Mouse (Mus musculus) ES-E14 (cell line): Measurements from ENCODE around the gene Itga3. TPM values are rescaled to one million over a fixed set of nuclear protein-coding genes. Genes with fewer than 3 reads are reported as not detected.

Experiments
- DNase-seq: peaks from one replicate; pipeline ENCODE4 v3.0.0-alpha.2; 2013; ENCODE audit warnings: low read depth, low spot score
- H3K27ac ChIP-seq: 2 replicates; pipeline ENCODE4 v1.5.1; 2012; ENCODE audit warnings: low read depth, mild to moderate bottlenecking, low read length, moderate library complexity, mixed read lengths; ENCODE audit not compliant: poor library complexity, insufficient read depth, severe bottlenecking
- H3K36me3 ChIP-seq: 2 replicates; pipeline ENCODE4 v1.6.1; 2012; ENCODE audit warnings: mild to moderate bottlenecking, low read length, moderate library complexity, mixed read lengths; ENCODE audit not compliant: control insufficient read depth, poor library complexity, insufficient read depth, severe bottlenecking
- H3K4me1 ChIP-seq, 2 experiments: fragments of 150-350 bp in 1 of 2; sonication (generic) in 1 of 2; 2 replicates each; pipeline ENCODE4 v1.6.1; 2012; ENCODE audit warnings: low read length in 2 of 2, mild to moderate bottlenecking in 1 of 2, mixed read lengths in 1 of 2; ENCODE audit not compliant: control insufficient read depth in 2 of 2, insufficient read depth in 2 of 2, poor library complexity in 1 of 2
- H3K4me3 ChIP-seq, 2 experiments: fragments of 150-350 bp in 1 of 2; sonication (generic) in 1 of 2; 2 replicates each; pipeline ENCODE4 v1.5.1; 2012; ENCODE audit warnings: low read length in 2 of 2, low read depth in 1 of 2, mild to moderate bottlenecking in 1 of 2, mixed read lengths in 1 of 2; ENCODE audit not compliant: insufficient read depth in 1 of 2, poor library complexity in 1 of 2, severe bottlenecking in 1 of 2
- H3K9ac ChIP-seq: 2 replicates; pipeline ENCODE4 v1.6.1; 2012; ENCODE audit warnings: low read depth, mild to moderate bottlenecking, low read length, mixed read lengths; ENCODE audit not compliant: poor library complexity, insufficient read depth, severe bottlenecking
- H3K9me3 ChIP-seq: fragments of 150-350 bp; sonication (generic); 2 replicates; pipeline ENCODE4 v1.6.1; 2012; ENCODE audit warnings: low read depth, mild to moderate bottlenecking, low read length; ENCODE audit not compliant: control insufficient read depth, insufficient read depth
- CHD2 ChIP-seq: IDR thresholded peaks from 2 replicates; pipeline ENCODE4 v1.6.1; 2014; ENCODE audit warnings: mild to moderate bottlenecking, low read depth, low read length, inconsistent platforms
- HCFC1 ChIP-seq: IDR thresholded peaks from 2 replicates; pipeline ENCODE4 v1.6.1; 2012; ENCODE audit warnings: low read length, inconsistent platforms, borderline replicate concordance; ENCODE audit not compliant: insufficient read depth
- MAFK ChIP-seq: IDR thresholded peaks from 2 replicates; pipeline ENCODE4 v1.6.1; 2014; ENCODE audit warnings: mild to moderate bottlenecking, low read depth, low read length, inconsistent platforms; ENCODE audit not compliant: insufficient read depth
- ZC3H11A ChIP-seq: IDR thresholded peaks from 2 replicates; pipeline ENCODE4 v1.6.1; 2012; ENCODE audit warnings: low read depth, mild to moderate bottlenecking, inconsistent platforms, low read length, borderline replicate concordance
- ZNF384 ChIP-seq: IDR thresholded peaks from 2 replicates; pipeline ENCODE4 v1.6.1; 2012; ENCODE audit warnings: low read depth, low read length, inconsistent platforms
- in situ Hi-C, 2 experiments: fragments of 600-800 bp; cut with MboI; formaldehyde crosslinking; loops; one replicate each; pipeline ENCODE4 v1.15.1; 2025; ENCODE audit warnings: low sequenced_read_pairs in 2 of 2, inconsistent platforms in 1 of 2; ENCODE audit not compliant: unreplicated experiment in 2 of 2
- total RNA-seq: library from RNA; depleted of rRNA; stranded (reverse); fragments of 300-350 nt; gene quantifications from 2 replicates; pipeline ENCODE4 v1.2.3, GENCODE M21; 2012

The Itga3 gene
- total RNA-seq, 1 experiment = 189 TPM

- Histone ChIP-seq H3K4me3 (no peak overlapping the region), H3K36me3 (no peaks in the 10 kb centered on the region), H3K4me1 (peaks cover 4 to 26% of the 10 kb centered on the region in 2 experiments; a peak in 3 of 4 replicates), H3K27ac (no peak overlapping the region), H3K9me3 (no peaks in the 10 kb centered on the region), H3K9ac (no peak overlapping the region)
- no peak for TF ChIP-seq ZNF384
- no peak for TF ChIP-seq CHD2
- TF ChIP-seq ZC3H11A = no peak
- no peak for DNase-seq
- in situ Hi-C loops = loop anchor here (10.0 to 25.0 kb wide), 2 partner anchors 402 to 415 kb away; partner anchors contain the start of gene Nxph3 (in 1 of the 2)
These were observed 33.5 kb upstream of the Itga3 start for GRCm38 (mm10) chr11:95110081-95110480.

- H3K4me1 ChIP-seq = peaks cover 6 to 27% of the 10 kb centered on the region in 2 experiments; a peak in 3 of 4 replicates
- no peaks in the 10 kb centered on the region for H3K9me3 ChIP-seq
- no peaks in the 10 kb centered on the region for H3K36me3 ChIP-seq
- in situ Hi-C loops = loop anchor here in 1 of 2 experiments (25.0 kb wide), 1 partner anchor 403 kb away; the partner anchor contains the start of gene Nxph3
- DNase-seq = no peak
- TF ChIP-seq MAFK (no peak), ZNF384 (no peak), CHD2 (no peak), ZC3H11A (no peak), HCFC1 (no peak)
- H3K4me3 ChIP-seq = no peak overlapping the region
- H3K9ac ChIP-seq = no peak overlapping the region
- H3K27ac ChIP-seq = no peak overlapping the region
These were observed 32.4 kb upstream of the Itga3 start for GRCm38 (mm10) chr11:95109000-95109399.

GRCm38 (mm10) chr11:95106440-95107236 is 30.0 kb upstream of the Itga3 start:
- TF ChIP-seq ZC3H11A (peak; percentile 49; the same call in 1 of the 2 replicates), HCFC1 (no peak)
- H3K36me3 ChIP-seq = no peaks in the 10 kb centered on the region
- peak overlapping the region; percentile 78 for H3K9ac ChIP-seq
- peak overlapping the region; percentile 75 for H3K27ac ChIP-seq
- peaks cover 10 to 20% of the 10 kb centered on the region in 2 experiments; a peak in 3 of 4 replicates for H3K4me1 ChIP-seq
- H3K9me3 ChIP-seq = no peaks in the 10 kb centered on the region
- H3K4me3 ChIP-seq = peak overlapping the region; percentile 5 to 22; a peak in 3 of 4 replicates
- DNase-seq = peak; percentile 85
- in situ Hi-C loops = loop anchor here in 1 of 2 experiments (25.0 kb wide), 1 partner anchor 406 kb away; the partner anchor contains the start of gene Nxph3

GRCm38 (mm10) chr11:95105274-95105874 is 28.8 kb upstream of the Itga3 start:
- Histone ChIP-seq H3K9ac (peak overlapping the region; percentile 55; the same call in 1 of the 2 replicates), H3K4me1 (peaks cover 15 to 29% of the 10 kb centered on the region in 2 experiments; a peak in 3 of 4 replicates), H3K27ac (peak overlapping the region; percentile 75), H3K4me3 (peak overlapping the region; percentile 14 to 52; a peak in 3 of 4 replicates), H3K9me3 (no peaks in the 10 kb centered on the region), H3K36me3 (no peaks in the 10 kb centered on the region)
- TF ChIP-seq MAFK = no peak
- TF ChIP-seq ZNF384 = 0 out of 2 replicates have a peak, but pooled peaks have one; percentile 13
- in situ Hi-C loops = loop anchor here in 1 of 2 experiments (25.0 kb wide), 1 partner anchor 407 kb away; the partner anchor contains the start of gene Nxph3
- peak; percentile 52 for DNase-seq
